Mouse (Mus musculus): ENCODE measurements at regions not wholly inside any gene's neighbourhood (a gene's known extent, or its start where the extent isn't known, plus 50 kb on each side); places are given as distances from the start of the nearest gene placed in this dataset.

GRCm38 (mm10) chr9:120860969-120861595, 67.9 kb upstream of the Ctnnb1 start:
- TF ChIP-seq POLR2A (IDR thresholded peaks at IDR 0.05; ENCODE audit: insufficient read depth, low read length) (no peak), CTCF (IDR thresholded peaks at IDR 0.05; ENCODE audit: low read depth, low read length) (no peak)

Data from ES-Bruce4 (cell line).